22 mouse cellular contexts compared by ENCODE assay signal in genomic region chr19:37555863-37556566, GRCm38 (mm10). TPM values are rescaled to one million over a fixed set of nuclear protein-coding genes. Genes with fewer than 3 reads are reported as not detected.
DNase-seq lines count a peak whose midpoint lies in the region; ATAC-seq and TF ChIP-seq lines count a peak whose summit lies in the region.
"Had no signal": no experiment of that assay in that cellular context is flagged by ENCODE, and none has a peak within 500 bp of the region (broad histone marks: within the 10 kb centered on the region; RNA-seq: fewer than 3 reads in every experiment).

No protein-coding gene starts in this region.

- no peaks in the 10 kb centered on the region for H3K9me3 ChIP-seq in liver, embryonic 11.5 days (ENCODE audit: control insufficient read depth, low read length)
- H3K9me3 ChIP-seq: embryonic facial prominence, embryonic 15.5 days; forebrain, embryonic 12.5 days; hindbrain, embryonic 12.5 days; midbrain, embryonic 10.5 days had no signal

- H3K27ac ChIP-seq in heart, adult 2 months: no peak overlapping the region
- H3K27ac ChIP-seq in liver, embryonic 11.5 days (ENCODE audit: low read depth, low read length): peak overlapping the region; percentile 90
- H3K27ac ChIP-seq: embryonic facial prominence, embryonic 15.5 days; forebrain, embryonic 12.5 days; hindbrain, embryonic 12.5 days; midbrain, embryonic 10.5 days had no signal

- peak overlapping the region; percentile 75 for H3K4me2 ChIP-seq in liver, embryonic 11.5 days
- H3K4me2 ChIP-seq: embryonic facial prominence, embryonic 15.5 days; forebrain, embryonic 12.5 days; hindbrain, embryonic 12.5 days had no signal

- H3K4me3 ChIP-seq in heart, adult 2 months: no peak overlapping the region
- peak overlapping the region; percentile 36 for H3K4me3 ChIP-seq in liver, embryonic 11.5 days (ENCODE audit: low read depth, low read length)
- H3K4me3 ChIP-seq: embryonic facial prominence, embryonic 15.5 days; forebrain, embryonic 12.5 days; hindbrain, embryonic 12.5 days; midbrain, embryonic 10.5 days had no signal

- peaks cover 15% of the 10 kb centered on the region for H3K4me1 ChIP-seq in heart, adult 2 months (ENCODE audit: control insufficient read depth, insufficient read depth, low read length)
- H3K4me1 ChIP-seq in liver, embryonic 11.5 days (replicated peaks; ENCODE audit: control insufficient read depth, insufficient read depth, low read length): peaks cover 67% of the 10 kb centered on the region

- peak; percentile 62 for DNase-seq in heart, adult 11 months
- no peak for DNase-seq in heart, adult 2 months
- DNase-seq in MEL-GATA-1-ER (ENCODE audit: extremely low read depth, low read depth): peak; percentile 88
- DNase-seq in liver, embryonic 11.5 days (ENCODE audit: low spot score): no peak
- DNase-seq in left cerebral cortex, postnatal 36 days (ENCODE audit: low spot score in 2 of 2): no peak
- no peak for DNase-seq in urinary bladder, postnatal 10 days (ENCODE audit: low spot score)
- DNase-seq: cerebellum, adult 9-11 months; embryo, embryonic 11 days; gastrocnemius, postnatal 10 days; heart, postnatal 10 days; kidney, adult 8-10 months; kidney, postnatal 25 days; left cerebral cortex, postnatal 4 days; lung, adult 18-20 months; lung, postnatal 14 days; right cerebral cortex, postnatal 4 days had no signal

- H3K9ac ChIP-seq in heart, adult 2 months (ENCODE audit: low read depth, low read length): no peak overlapping the region
- H3K9ac ChIP-seq in liver, embryonic 11.5 days (ENCODE audit: low read depth, low read length): peak overlapping the region; percentile 62
- H3K9ac ChIP-seq: embryonic facial prominence, embryonic 15.5 days; forebrain, embryonic 12.5 days; hindbrain, embryonic 12.5 days had no signal

- 80% methylated on average over 6 of the region's 6 CpGs for WGBS in heart, adult 2 months
- WGBS in liver, embryonic 11.5 days: 63% methylated on average over 6 of the region's 6 CpGs

- H3K27me3 ChIP-seq in heart, adult 2 months (ENCODE audit: control insufficient read depth, insufficient read depth, low read length): no peaks in the 10 kb centered on the region
- H3K27me3 ChIP-seq in liver, embryonic 11.5 days (replicated peaks; ENCODE audit: control insufficient read depth, insufficient read depth, low read length): no peaks in the 10 kb centered on the region

- no peak for TF ChIP-seq POLR2A in heart, adult 2 months (IDR thresholded peaks at IDR 0.05; ENCODE audit: insufficient read depth, low read depth, low read length)

- H3K36me3 ChIP-seq in heart, adult 2 months (ENCODE audit: control insufficient read depth, insufficient read depth, low read length): peaks cover 12% of the 10 kb centered on the region
- peaks cover 4% of the 10 kb centered on the region; the same call in 1 of the 2 replicates for H3K36me3 ChIP-seq in liver, embryonic 11.5 days (ENCODE audit: control insufficient read depth, insufficient read depth, low read length)
- H3K36me3 ChIP-seq: embryonic facial prominence, embryonic 15.5 days; forebrain, embryonic 12.5 days; hindbrain, embryonic 12.5 days; midbrain, embryonic 10.5 days had no signal

- TF ChIP-seq CTCF in heart, adult 2 months (IDR thresholded peaks at IDR 0.05): no peak

- intact Hi-C loops in heart, adult 2 months (cut with DNase I): no loop called here
- intact Hi-C loops in left cerebral cortex, postnatal 36 days (cut with DNase I): no loop called here

- ATAC-seq in liver, embryonic 11.5 days (replicated peaks; ENCODE audit: low FRiP score): peak; percentile 80
- ATAC-seq in megakaryocyte progenitor cell, adult 5-6 weeks (replicated peaks; ENCODE audit: poor library complexity): peak; percentile 12
- ATAC-seq: inflammation-experienced regulatory T-cells, adult 6 months had no signal

- H3K79me2 ChIP-seq in heart, adult 2 months (replicated peaks; ENCODE audit: control insufficient read depth, insufficient read depth, low read length): peaks cover 5% of the 10 kb centered on the region

- no peak for TF ChIP-seq EP300 in heart, adult 2 months (IDR thresholded peaks at IDR 0.05; ENCODE audit: insufficient read depth, low read depth, low read length)

RNA-seq across cellular contexts. Expression of gene Exoc6, which starts 5.8 kb away (rescaled TPM):
- 10 to 100 TPM; 29.8 to 34.2 TPM for total RNA-seq in heart, adult 2 months (2021)
- polyA plus RNA-seq in heart, adult 2 months (2012; rRNA removed): 13.8 and 19.8 TPM in 2 replicates
- 53.3 and 62.0 TPM in 2 replicates for polyA plus RNA-seq in liver, embryonic 11.5 days (2014; fragmentation: Nextera tagmentation; extraction: Ambion mirVana)
- 57.3 and 63.3 TPM in 2 replicates for total RNA-seq in megakaryocyte progenitor cell, adult 5-6 weeks (2015)
- 75.7 and 84.5 TPM in 2 replicates for total RNA-seq in megakaryocyte progenitor cell, adult 5-6 weeks (2017)
- 10 to 100 TPM; 42.3 to 43.9 TPM for total RNA-seq in left cerebral cortex, postnatal 36 days (2021)

Comparison
In these comparisons a context has a peak if more than half of its experiments do, and no peak if none do; other contexts are left out.
1. DNase-seq: peak in heart, adult 11 months (single experiment) and MEL-GATA-1-ER (single experiment); none in heart, adult 2 months (0 of 2), liver, embryonic 11.5 days (single experiment), left cerebral cortex, postnatal 36 days (0 of 2) and urinary bladder, postnatal 10 days (single experiment).